Mouse (Mus musculus): ENCODE data around the gene Dnah12. TPM values are rescaled to one million over a fixed set of nuclear protein-coding genes. Genes with fewer than 3 reads are reported as not detected.

Dnah12 gene
- not detected in 2 replicates for polyA plus RNA-seq (2016; fragmentation: Nextera tagmentation; extraction: Ambion mirVana)

- Histone ChIP-seq H3K4me3 (no peak within 1 kb of the TSS), H3K27ac (no peak within 1 kb of the TSS), H3K36me3 (no peaks in the 10 kb centered on the region), H3K4me1 (no peaks in the 10 kb centered on the region), H3K27me3 (ENCODE audit: low read depth, poor library complexity, severe bottlenecking) (no peaks in the 10 kb centered on the region), H3K9me3 (replicated peaks) (no peaks in the 10 kb centered on the region)
- 91% methylated on average over 3 of the region's 3 CpGs for WGBS
- DNase-seq (ENCODE audit: low spot score), result no peak
Measured at GRCm38 (mm10) chr14:26692974-26693373, at the start of gene Dnah12. Dnah12 (plus strand) TSS chr14:26693274.

- Histone ChIP-seq H3K4me1 (peaks cover 2% of the 10 kb centered on the region; the same call in 1 of the 2 replicates), H3K27ac (no peak overlapping the region), H3K27me3 (ENCODE audit: low read depth, poor library complexity, severe bottlenecking) (no peaks in the 10 kb centered on the region), H3K4me3 (no peak overlapping the region), H3K9me3 (replicated peaks) (no peaks in the 10 kb centered on the region), H3K36me3 (peaks cover 36% of the 10 kb centered on the region)
- no peak for DNase-seq (ENCODE audit: low spot score)
- 74% methylated on average over 5 of the region's 5 CpGs for WGBS
Measured at GRCm38 (mm10) chr14:26645989-26646650, 47.0 kb upstream of the Dnah12 start.

- H3K27ac ChIP-seq, result no peak overlapping the region
- DNase-seq (ENCODE audit: low spot score), result no peak
- WGBS, result 89% methylated on average over 2 of the region's 2 CpGs
- no peaks in the 10 kb centered on the region for H3K27me3 ChIP-seq (ENCODE audit: low read depth, poor library complexity, severe bottlenecking)
- no peak overlapping the region for H3K4me3 ChIP-seq
- no peaks in the 10 kb centered on the region for H3K9me3 ChIP-seq (replicated peaks)
- peaks cover 51% of the 10 kb centered on the region for H3K36me3 ChIP-seq
- H3K4me1 ChIP-seq, result peaks cover 2% of the 10 kb centered on the region; the same call in 1 of the 2 replicates
Measured at GRCm38 (mm10) chr14:26647811-26648210, 45.3 kb upstream of the Dnah12 start.

- H3K4me3 ChIP-seq, result no peak overlapping the region
- no peaks in the 10 kb centered on the region for H3K27me3 ChIP-seq (ENCODE audit: low read depth, poor library complexity, severe bottlenecking)
- peaks cover 87% of the 10 kb centered on the region for H3K36me3 ChIP-seq
- H3K4me1 ChIP-seq, result no peaks in the 10 kb centered on the region
- H3K9me3 ChIP-seq (replicated peaks), result no peaks in the 10 kb centered on the region
- no peak overlapping the region for H3K27ac ChIP-seq
- no peak for DNase-seq (ENCODE audit: low spot score)
Measured at GRCm38 (mm10) chr14:26651901-26652300, 41.2 kb upstream of the Dnah12 start.

- Histone ChIP-seq H3K4me1 (no peaks in the 10 kb centered on the region), H3K9me3 (replicated peaks) (no peaks in the 10 kb centered on the region), H3K36me3 (peaks cover 63% of the 10 kb centered on the region)
Measured at GRCm38 (mm10) chr14:26658178-26658577, 34.9 kb upstream of the Dnah12 start.

GRCm38 (mm10) chr14:26660233-26660632 lies 32.8 kb upstream of the Dnah12 start:
- no peaks in the 10 kb centered on the region for H3K27me3 ChIP-seq (ENCODE audit: low read depth, poor library complexity, severe bottlenecking)
- H3K4me1 ChIP-seq, result no peaks in the 10 kb centered on the region
- no peak overlapping the region for H3K4me3 ChIP-seq
- DNase-seq (ENCODE audit: low spot score), result no peak
- H3K27ac ChIP-seq, result no peak overlapping the region
- 87% methylated on average over 1 of the region's 1 CpGs for WGBS
- no peaks in the 10 kb centered on the region for H3K9me3 ChIP-seq (replicated peaks)
- H3K36me3 ChIP-seq, result peaks cover 62% of the 10 kb centered on the region

More at GRCm38 (mm10) chr14:26658178-26658577, 34.9 kb upstream of the Dnah12 start:
- no peak overlapping the region for H3K27ac ChIP-seq
- H3K4me3 ChIP-seq, result no peak overlapping the region
- DNase-seq (ENCODE audit: low spot score), result no peak
- H3K27me3 ChIP-seq (ENCODE audit: low read depth, poor library complexity, severe bottlenecking), result no peaks in the 10 kb centered on the region

- H3K4me3 ChIP-seq, result no peak overlapping the region
- H3K36me3 ChIP-seq, result peaks cover 59% of the 10 kb centered on the region
Measured at GRCm38 (mm10) chr14:26662016-26662415, 31.1 kb upstream of the Dnah12 start.

GRCm38 (mm10) chr14:26662488-26662887 lies 30.6 kb upstream of the Dnah12 start:
- DNase-seq (ENCODE audit: low spot score), result no peak
- Histone ChIP-seq H3K9me3 (replicated peaks) (no peaks in the 10 kb centered on the region), H3K27ac (no peak overlapping the region), H3K36me3 (peaks cover 54% of the 10 kb centered on the region), H3K27me3 (ENCODE audit: low read depth, poor library complexity, severe bottlenecking) (no peaks in the 10 kb centered on the region), H3K4me3 (no peak overlapping the region), H3K4me1 (peaks cover 8% of the 10 kb centered on the region)
- 90% methylated on average over 2 of the region's 2 CpGs for WGBS

More at GRCm38 (mm10) chr14:26662016-26662415, 31.1 kb upstream of the Dnah12 start:
- no peak overlapping the region for H3K27ac ChIP-seq
- H3K27me3 ChIP-seq (ENCODE audit: low read depth, poor library complexity, severe bottlenecking), result no peaks in the 10 kb centered on the region
- peaks cover 4% of the 10 kb centered on the region for H3K4me1 ChIP-seq
- 84% methylated on average over 3 of the region's 3 CpGs for WGBS
- DNase-seq (ENCODE audit: low spot score), result no peak
- no peaks in the 10 kb centered on the region for H3K9me3 ChIP-seq (replicated peaks)

GRCm38 (mm10) chr14:26663851-26664250 lies 29.2 kb upstream of the Dnah12 start:
- no peaks in the 10 kb centered on the region for H3K9me3 ChIP-seq (replicated peaks)
- 95% methylated on average over 2 of the region's 2 CpGs for WGBS

GRCm38 (mm10) chr14:26667991-26668370 lies 25.1 kb upstream of the Dnah12 start:
- H3K9me3 ChIP-seq (replicated peaks), result no peaks in the 10 kb centered on the region
- H3K27ac ChIP-seq, result peak overlapping the region; percentile 97
- H3K36me3 ChIP-seq, result peaks cover 32% of the 10 kb centered on the region
- peak overlapping the region; percentile 97 for H3K4me3 ChIP-seq
- H3K4me1 ChIP-seq, result peaks cover 23% of the 10 kb centered on the region
- WGBS, result 32% methylated on average over 6 of the region's 6 CpGs
- DNase-seq (ENCODE audit: low spot score), result no peak
- no peaks in the 10 kb centered on the region for H3K27me3 ChIP-seq (ENCODE audit: low read depth, poor library complexity, severe bottlenecking)

More at GRCm38 (mm10) chr14:26663851-26664250, 29.2 kb upstream of the Dnah12 start:
- no peak for DNase-seq (ENCODE audit: low spot score)
- Histone ChIP-seq H3K4me3 (no peak overlapping the region), H3K4me1 (peaks cover 18% of the 10 kb centered on the region), H3K27me3 (ENCODE audit: low read depth, poor library complexity, severe bottlenecking) (no peaks in the 10 kb centered on the region), H3K27ac (no peak overlapping the region), H3K36me3 (peaks cover 43% of the 10 kb centered on the region)

GRCm38 (mm10) chr14:26668371-26669291 lies 24.4 kb upstream of the Dnah12 start:
- H3K9me3 ChIP-seq (replicated peaks), result no peaks in the 10 kb centered on the region
- peak overlapping the region; percentile 97 for H3K4me3 ChIP-seq
- DNase-seq (ENCODE audit: low spot score), result peak; percentile 56
- no peaks in the 10 kb centered on the region for H3K27me3 ChIP-seq (ENCODE audit: low read depth, poor library complexity, severe bottlenecking)
- H3K36me3 ChIP-seq, result peaks cover 28% of the 10 kb centered on the region
- H3K27ac ChIP-seq, result peak overlapping the region; percentile 97
- peaks cover 23% of the 10 kb centered on the region for H3K4me1 ChIP-seq
- WGBS, result 2% methylated on average over 73 of the region's 73 CpGs

GRCm38 (mm10) chr14:26669292-26670073 lies 23.6 kb upstream of the Dnah12 start, which contains the start of gene Pde12:
Pde12 (minus strand) TSS chr14:26669883.
- under 1% methylated on average over 70 of the region's 70 CpGs for WGBS
- peak; percentile 91 for DNase-seq (ENCODE audit: low spot score)
- Histone ChIP-seq H3K27me3 (ENCODE audit: low read depth, poor library complexity, severe bottlenecking) (no peaks in the 10 kb centered on the region), H3K9me3 (replicated peaks) (no peaks in the 10 kb centered on the region), H3K27ac (peak within 1 kb of the TSS; percentile 97), H3K36me3 (peaks cover 21% of the 10 kb centered on the region), H3K4me3 (peak within 1 kb of the TSS; percentile 97), H3K4me1 (peaks cover 23% of the 10 kb centered on the region)

Measured in limb, embryonic 10.5 days (tissue).